Mouse (Mus musculus) lung, adult 2 months (tissue): ENCODE results near the gene Prr14l.

ENCODE experiments used
- CTCF ChIP-seq: fragments of 200-500 bp; IDR thresholded peaks from 2 replicates; pipeline ENCODE4 v1.5.1; 2011; ENCODE audit warnings: mild to moderate bottlenecking, low read length, control low read depth; ENCODE audit not compliant: insufficient read depth
- POLR2A ChIP-seq: fragments of 200-500 bp; IDR thresholded peaks from 2 replicates; pipeline ENCODE4 v1.6.1; 2011; ENCODE audit warnings: low read depth, mild to moderate bottlenecking, control low read depth, low read length, borderline replicate concordance; ENCODE audit errors: extremely low read depth

DNA sequence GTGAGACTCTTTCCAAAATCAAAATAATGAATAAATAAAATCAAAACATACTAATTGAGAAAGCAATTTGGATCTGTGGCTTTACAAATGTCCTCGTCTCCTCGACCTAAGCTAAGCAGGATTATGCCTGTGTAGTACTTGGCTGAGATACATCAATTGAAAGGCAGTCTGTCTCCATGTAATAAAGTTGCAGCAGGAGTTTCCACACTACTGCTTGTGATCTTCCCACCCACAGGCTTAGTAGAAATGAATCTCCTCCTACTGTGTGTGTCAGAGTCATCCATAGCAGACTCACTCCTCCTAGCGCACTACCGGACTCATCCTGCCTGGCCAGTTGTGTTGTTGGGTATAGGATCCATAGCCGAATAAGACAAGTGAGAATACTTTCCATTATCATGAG lies 18.3 kb upstream of the Prr14l start:
- TF ChIP-seq POLR2A (no peak), CTCF (no peak)
